Mouse (Mus musculus) left cerebral cortex, adult 2 months (tissue): Measurements from ENCODE around the gene Atg9b. TPM values are rescaled to one million over a fixed set of nuclear protein-coding genes. Genes with fewer than 3 reads are reported as not detected.
"Not testable (repeated sequence)": the region's sequence is repeated elsewhere in the genome, so short reads cannot be mapped to it uniquely, and the experiment has no call there.

Experiments used
- DNase-seq, 2 experiments: peaks; one replicate each; pipeline ENCODE4 v3.0.0; 2021 to 2022; ENCODE audit warnings: low spot score in 2 of 2, mixed read lengths in 1 of 2; ENCODE audit errors: extremely low spot score in 1 of 2
- H3K27ac ChIP-seq: fragments of 200-600 bp; 2 replicates; pipeline ENCODE4 v1.8.1; 2022
- H3K4me3 ChIP-seq: fragments of 200-600 bp; 2 replicates; pipeline ENCODE4 v1.8.1; 2022
- CTCF ChIP-seq: fragments of 200-600 bp; IDR thresholded peaks from 2 replicates; pipeline ENCODE4 v1.8.1; 2022; ENCODE audit warnings: antibody characterized with exemption, mild to moderate bottlenecking, moderate library complexity
- intact Hi-C: fragments of 180-260 bp; cut with DNase I; formaldehyde crosslinking; loops from one replicate; pipeline ENCODE4 v1.15.1; 2025
- total RNA-seq, 2 experiments: library from RNA; stranded (reverse); gene quantifications; 2 replicates each; pipeline ENCODE4 v1.2.3; 2021

Atg9b gene
- total RNA-seq, 2 experiments from 2014 or later = 4.0 to 4.2 TPM

DNA sequence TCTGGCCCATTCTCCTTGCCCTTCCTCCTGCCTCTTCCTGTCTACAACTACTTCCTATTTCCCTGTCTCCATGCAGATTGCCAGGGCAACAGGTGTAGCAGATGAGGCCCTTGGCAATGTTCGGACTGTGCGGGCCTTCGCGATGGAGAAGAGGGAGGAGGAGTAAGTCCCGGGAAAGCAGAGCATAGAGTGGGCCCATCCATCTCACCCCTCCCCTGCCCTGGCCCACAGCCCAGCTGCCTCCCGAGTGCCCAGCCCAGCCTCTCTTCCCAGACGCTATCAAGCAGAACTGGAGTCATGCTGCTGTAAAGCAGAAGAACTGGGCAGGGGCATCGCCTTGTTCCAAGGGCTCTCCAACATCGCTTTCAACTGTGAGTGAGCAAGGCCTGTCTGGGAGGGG is 10.0 kb upstream of the Atg9b start:
- intact Hi-C loops = no loop called here
- no peak overlapping the region for H3K27ac ChIP-seq
- no peak for DNase-seq
- no peak overlapping the region for H3K4me3 ChIP-seq
- TF ChIP-seq CTCF = no peak

DNA sequence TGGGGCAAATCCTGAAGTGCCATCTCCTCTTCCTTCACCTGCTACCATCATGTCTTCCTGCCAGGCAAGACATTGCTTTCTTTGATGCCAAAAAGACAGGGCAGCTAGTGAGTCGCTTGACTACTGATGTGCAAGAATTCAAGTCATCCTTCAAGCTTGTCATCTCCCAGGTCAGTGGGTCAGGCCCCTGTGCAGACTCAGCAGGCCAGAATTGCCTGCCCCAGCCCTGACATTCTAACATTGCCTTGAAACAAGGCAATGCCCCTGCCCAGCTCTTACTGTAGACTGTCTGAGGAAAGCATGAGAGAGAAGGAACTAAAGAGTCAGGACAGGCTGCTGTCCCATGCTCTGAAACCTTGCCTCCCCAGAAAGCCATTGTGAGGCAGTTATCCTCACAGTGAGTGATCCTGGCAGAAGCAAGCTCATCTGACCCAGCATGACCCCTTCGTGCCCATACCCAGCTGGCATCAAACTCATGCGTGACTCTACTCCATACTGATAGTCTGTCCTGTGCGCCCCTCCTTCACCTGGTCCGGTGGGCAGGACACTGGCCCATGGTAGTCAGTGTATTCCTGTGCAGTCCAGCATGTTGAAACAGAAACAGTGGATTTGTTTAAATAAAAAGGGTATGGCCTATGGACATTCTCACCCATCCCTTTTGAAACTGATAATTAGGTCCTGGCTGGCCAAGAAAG is 9.1 kb upstream of the Atg9b start:
- no peak overlapping the region for H3K4me3 ChIP-seq
- intact Hi-C loops = no loop called here
- no peak for DNase-seq
- TF ChIP-seq CTCF = no peak
- H3K27ac ChIP-seq = no peak overlapping the region

DNA sequence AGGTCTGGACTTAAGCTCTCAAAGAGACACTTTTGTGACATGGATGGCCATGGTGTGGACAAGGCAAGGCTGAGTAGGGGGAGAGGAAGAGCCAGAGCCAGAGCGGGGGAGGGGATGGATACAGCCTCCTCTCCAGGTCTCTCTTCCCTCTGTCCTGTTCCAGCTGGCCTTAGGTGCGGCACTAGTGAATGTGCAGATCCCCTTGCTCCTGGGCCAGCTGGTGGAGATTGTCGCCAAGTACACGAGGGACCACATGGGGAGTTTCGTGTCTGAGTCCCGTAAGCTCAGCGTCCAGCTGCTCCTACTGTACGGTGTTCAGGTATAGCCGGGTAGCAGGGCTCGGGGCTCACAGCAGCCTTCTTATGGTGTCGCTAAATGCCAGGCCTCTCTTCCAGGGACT is 8.4 kb upstream of the Atg9b start:
- intact Hi-C loops = no loop called here
- no peak for DNase-seq
- Histone ChIP-seq H3K27ac (no peak overlapping the region), H3K4me3 (no peak overlapping the region)
- TF ChIP-seq CTCF = no peak

DNA sequence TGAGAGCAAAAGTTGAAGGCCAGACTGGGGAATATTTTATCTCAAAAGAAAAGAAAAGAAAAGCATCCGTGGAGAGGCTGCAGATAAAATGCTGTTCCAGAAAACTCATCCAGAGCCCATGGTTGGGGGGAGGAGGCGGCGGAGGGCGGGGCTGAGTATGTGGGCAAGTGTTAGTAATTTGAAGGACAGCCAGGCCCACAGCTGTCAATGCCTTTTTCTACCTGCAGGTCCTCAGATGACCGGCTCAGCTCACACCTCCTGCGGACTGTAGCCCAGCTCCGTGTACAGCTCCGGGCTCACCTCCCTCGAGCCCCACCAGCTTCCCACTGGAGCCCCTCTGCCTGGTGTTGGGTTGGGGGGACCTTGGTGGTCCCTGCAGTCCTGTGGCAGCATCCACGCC is 7.7 kb upstream of the Atg9b start:
- intact Hi-C loops = loop anchor here (5.0 kb wide), 1 partner anchor 73 kb away; no protein-coding TSS in a partner anchor
- Histone ChIP-seq H3K27ac (no peak overlapping the region), H3K4me3 (no peak overlapping the region)
- no peak for TF ChIP-seq CTCF
- DNase-seq = no peak

DNA sequence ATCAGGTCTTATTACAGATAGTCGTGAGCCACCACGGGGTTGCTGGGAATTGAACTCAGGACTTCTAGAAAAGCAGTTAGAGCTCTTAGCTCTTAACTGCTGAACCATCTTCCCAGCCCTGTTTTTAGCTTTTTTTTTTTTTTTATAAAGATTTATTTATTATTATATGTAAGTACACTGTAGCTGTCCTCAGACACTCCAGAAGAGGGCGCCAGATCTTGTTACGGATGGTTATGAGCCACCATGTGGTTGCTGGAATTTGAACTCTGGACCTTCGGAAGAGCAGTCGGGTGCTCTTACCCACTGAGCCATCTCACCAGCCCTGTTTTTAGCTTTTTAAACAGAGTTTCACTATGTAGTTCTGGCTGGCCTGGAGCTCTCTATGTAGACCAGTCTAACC is 4.3 kb upstream of the Atg9b start:
- intact Hi-C loops = loop anchor here (5.0 kb wide), 1 partner anchor 76 kb away; no protein-coding TSS in a partner anchor
- DNase-seq, H3K27ac ChIP-seq, H3K4me3 ChIP-seq: not testable (repeated sequence)
- TF ChIP-seq CTCF = peak; percentile 38

DNA sequence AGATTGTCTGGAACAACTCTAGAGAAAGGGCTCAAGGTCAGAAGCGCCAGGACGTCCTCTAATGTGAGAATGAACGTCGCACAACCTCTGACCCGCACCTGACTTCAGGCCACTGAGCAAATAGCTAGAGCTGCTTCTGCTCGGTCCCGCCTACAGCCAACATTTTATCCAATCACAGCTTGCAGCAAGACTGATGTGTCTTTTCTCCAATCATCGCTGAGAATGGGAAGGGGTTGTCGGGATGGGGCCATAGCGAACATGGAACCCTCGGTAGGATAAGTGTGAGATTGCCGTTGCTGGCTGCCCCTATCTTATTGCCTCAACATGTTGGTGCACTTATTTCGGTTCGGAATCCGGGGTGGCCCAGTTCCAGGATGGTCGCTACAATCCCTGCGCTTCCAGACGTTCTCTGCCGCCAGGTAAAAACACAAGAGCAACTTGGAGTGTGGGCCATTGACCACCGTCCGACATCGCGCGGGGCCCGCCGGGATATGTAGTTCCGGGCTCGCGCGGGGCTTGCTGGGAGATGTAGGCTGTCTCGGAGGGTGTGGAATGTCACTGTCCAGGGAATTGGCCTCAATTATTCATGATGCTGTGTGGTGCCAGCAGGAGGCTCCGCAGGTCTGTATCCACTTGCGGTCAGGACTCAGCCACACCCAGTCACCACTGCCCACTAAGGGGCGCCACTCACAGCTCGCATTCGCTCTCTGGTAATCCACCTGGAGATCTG is 2.4 kb upstream of the Atg9b start:
- Histone ChIP-seq H3K4me3 (peak overlapping the region; percentile 70), H3K27ac (peak overlapping the region; percentile 96)
- intact Hi-C loops = loop anchor here (2.0 kb wide), 1 partner anchor 30 kb away; no protein-coding TSS in a partner anchor
- peak; percentile 93 to 94 for DNase-seq
- peak; percentile 72 for TF ChIP-seq CTCF

DNA sequence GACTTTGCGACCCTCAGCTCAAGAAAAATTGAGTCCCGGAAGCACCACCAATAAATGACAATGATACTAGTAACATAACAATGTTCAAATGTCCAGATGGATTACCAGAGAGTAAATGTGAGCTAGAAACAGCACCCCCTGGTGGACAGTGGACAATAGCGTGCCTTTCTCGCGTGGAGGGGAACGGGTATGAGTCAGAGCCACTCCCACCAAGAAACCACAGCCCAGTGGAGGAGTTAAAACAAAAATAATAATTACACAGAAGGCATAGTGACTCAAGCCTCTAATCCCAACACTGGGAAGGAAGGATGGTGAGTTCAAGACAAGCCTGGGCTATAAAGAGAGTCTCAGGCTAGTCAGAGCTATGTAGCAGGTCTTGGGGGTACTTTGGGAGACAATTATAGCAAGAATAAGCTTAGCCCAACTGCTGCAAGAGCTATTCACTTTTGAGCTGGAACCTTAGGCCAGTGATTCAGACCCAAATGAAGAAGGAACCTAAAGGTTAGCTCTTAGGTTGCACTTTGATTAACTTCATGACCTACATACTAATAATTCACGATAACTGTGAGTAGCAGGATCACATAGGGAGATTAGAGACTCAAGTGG is 1.6 kb upstream of the Atg9b start, which contains the start of gene Abcb8:
Abcb8 (plus strand) TSS at position 272 of the 606 bp plus-strand sequence.
- peak; percentile 84 to 89 for DNase-seq
- intact Hi-C loops = no loop called here
- peak within 1 kb of the TSS; percentile 96 for H3K27ac ChIP-seq
- H3K4me3 ChIP-seq = peak within 1 kb of the TSS; percentile 70
- TF ChIP-seq CTCF = peak; percentile 97

DNA sequence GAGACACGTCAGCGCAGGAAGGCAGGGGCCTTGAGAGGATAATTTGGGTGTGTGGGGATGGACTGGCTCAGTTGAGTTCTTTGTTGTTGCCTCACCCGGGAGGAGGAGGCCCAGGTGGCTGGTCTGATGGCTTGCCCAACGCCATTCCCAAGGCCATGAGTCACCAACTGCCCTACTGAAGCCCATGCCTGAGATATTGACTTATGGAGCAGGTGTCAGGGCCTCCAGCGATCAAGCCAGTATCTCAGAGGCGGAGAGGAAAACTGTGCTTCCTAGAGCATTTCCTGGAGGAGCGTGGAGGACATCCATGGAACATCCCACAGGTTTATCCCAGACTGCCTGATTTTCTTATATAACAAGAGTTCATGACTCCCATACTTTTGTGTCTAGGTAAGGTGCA is 781 bp upstream of the Atg9b start:
- DNase-seq = no peak
- Histone ChIP-seq H3K4me3 (no peak overlapping the region), H3K27ac (no peak overlapping the region)
- no peak for TF ChIP-seq CTCF
- intact Hi-C loops = no loop called here

DNA sequence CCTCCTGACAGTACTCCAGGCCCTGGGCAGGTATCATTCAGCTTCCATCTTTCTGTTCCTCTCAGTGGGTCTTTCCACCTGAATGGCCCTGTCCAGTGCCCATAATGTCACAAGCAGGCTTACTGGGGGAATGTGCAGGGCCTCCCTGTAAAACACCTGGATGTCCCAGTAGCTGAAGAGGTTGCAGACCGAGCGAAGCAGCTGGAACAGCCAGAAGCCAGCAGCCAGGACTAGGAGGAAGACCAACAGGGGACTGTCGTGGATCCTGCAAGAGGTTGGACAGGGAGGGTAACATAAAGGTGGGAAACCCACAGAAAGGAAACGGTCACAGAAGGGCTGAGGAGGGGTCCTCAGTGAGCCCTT is 2.3 kb downstream of the Atg9b start:
- TF ChIP-seq CTCF = no peak
- H3K4me3 ChIP-seq = no peak overlapping the region
- intact Hi-C loops = loop anchor here (5.0 kb wide), 1 partner anchor 222 kb away; no protein-coding TSS in a partner anchor
- DNase-seq = no peak
- no peak overlapping the region for H3K27ac ChIP-seq

DNA sequence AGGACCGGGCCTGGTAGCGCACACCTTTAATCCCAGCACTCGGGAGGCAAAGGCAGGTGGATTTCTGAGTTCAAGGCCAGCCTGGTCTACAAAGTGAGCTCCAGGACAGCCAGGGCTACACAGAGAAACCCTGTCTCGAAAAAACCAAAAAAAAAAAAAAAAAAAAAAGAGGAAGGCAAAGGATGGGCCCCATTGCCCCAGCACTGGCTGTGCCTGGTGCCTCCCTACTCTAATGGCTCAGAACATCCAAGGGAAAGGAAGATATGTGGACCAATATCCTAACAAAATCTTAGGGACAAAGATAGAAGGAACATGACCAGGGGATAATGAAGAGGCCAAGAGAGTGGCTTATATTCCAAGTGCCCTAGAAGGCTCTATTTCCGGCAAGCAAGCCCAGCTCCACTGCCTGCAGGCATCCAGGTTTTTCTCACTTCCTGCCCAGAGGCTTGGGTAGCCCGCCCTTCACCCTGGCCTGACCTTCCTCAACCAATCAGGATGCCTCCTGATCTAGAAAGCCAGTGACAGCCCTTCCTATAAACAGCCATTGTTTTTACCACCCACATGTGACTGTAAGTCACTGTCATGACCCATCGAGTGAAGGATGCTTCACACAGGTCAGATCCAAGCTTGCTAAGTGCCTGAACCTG is 2.8 kb downstream of the Atg9b start:
- no peak for TF ChIP-seq CTCF
- intact Hi-C loops = loop anchor here (5.0 kb wide), 1 partner anchor 222 kb away; no protein-coding TSS in a partner anchor
- no peak overlapping the region for H3K4me3 ChIP-seq

DNA sequence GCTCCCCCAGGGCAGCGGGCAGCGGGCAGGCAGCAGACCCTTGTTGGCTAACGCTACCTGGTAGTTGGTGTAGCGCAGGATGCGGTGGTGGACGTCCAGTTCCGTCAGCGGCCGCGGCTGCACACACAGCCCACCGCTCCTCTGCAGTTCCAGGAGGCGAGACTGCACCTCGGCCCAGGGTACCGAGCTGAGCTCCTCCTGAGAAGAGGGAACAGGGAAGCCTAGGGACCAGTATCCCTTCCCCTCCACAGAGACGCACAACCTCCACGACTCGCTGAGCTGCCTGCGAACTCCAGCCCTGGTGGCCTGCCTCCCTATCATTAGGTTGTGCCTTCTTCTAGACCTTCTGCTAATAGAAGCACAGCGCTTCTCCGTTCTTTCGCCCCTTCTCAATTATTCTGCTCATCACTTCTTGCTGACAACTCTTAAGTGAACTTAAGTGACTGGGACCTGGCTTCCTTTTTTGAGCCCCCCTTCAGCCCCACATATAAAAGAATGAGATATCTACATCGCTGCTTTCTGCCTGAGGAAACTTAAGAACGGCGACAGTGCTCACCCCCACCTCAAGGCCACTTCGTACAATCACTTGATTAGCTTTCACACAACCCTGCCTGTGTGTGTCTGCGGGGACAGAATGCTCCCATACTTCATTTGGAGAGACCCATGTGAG is 3.6 kb downstream of the Atg9b start:
- DNase-seq = no peak
- intact Hi-C loops = loop anchor here (5.0 kb wide), 1 partner anchor 221 kb away; no protein-coding TSS in a partner anchor
- H3K27ac ChIP-seq = no peak overlapping the region

More for the DNA sequence above, 2.8 kb downstream of the Atg9b start:
- no peak overlapping the region for H3K27ac ChIP-seq
- no peak for DNase-seq

More for the DNA sequence above, 3.6 kb downstream of the Atg9b start:
- peak overlapping the region; percentile 52 for H3K4me3 ChIP-seq
- no peak for TF ChIP-seq CTCF
